Mouse (Mus musculus) heart, adult 2 months (tissue): ENCODE data around the gene Mnat1. TPM values are rescaled to one million over a fixed set of nuclear protein-coding genes. Genes with fewer than 3 reads are reported as not detected.

Experiments
- DNase-seq, 2 experiments: peaks; one replicate each; pipeline ENCODE4 v3.0.0; 2021
- H3K27ac ChIP-seq: fragments of 200-600 bp; 2 replicates; pipeline ENCODE4 v1.8.1; 2022
- H3K27me3 ChIP-seq: fragments of 200-500 bp; 2 replicates; pipeline ENCODE4 v1.6.1; 2012; ENCODE audit warnings: mild to moderate bottlenecking, low read length, inconsistent platforms, mixed read lengths; ENCODE audit not compliant: control insufficient read depth, insufficient read depth
- H3K36me3 ChIP-seq: fragments of 200-500 bp; 2 replicates; pipeline ENCODE4 v1.6.1; 2012; ENCODE audit warnings: low read length, inconsistent platforms; ENCODE audit not compliant: control insufficient read depth, insufficient read depth
- H3K4me1 ChIP-seq: fragments of 200-500 bp; 2 replicates; pipeline ENCODE4 v1.6.1; 2011; ENCODE audit warnings: low read length; ENCODE audit not compliant: control insufficient read depth, insufficient read depth
- H3K4me3 ChIP-seq: fragments of 200-600 bp; 2 replicates; pipeline ENCODE4 v1.8.1; 2022
- H3K79me2 ChIP-seq: fragments of 200-500 bp; replicated peaks from 2 replicates; pipeline ENCODE4 v1.6.1; 2012; ENCODE audit warnings: mild to moderate bottlenecking, inconsistent platforms, low read length, moderate library complexity, mixed read lengths; ENCODE audit not compliant: control insufficient read depth, insufficient read depth
- H3K9ac ChIP-seq: fragments of 200-500 bp; 2 replicates; pipeline ENCODE4 v1.6.1; 2012; ENCODE audit warnings: low read depth, mild to moderate bottlenecking, control low read depth, inconsistent platforms, low read length, mixed read lengths
- CTCF ChIP-seq: fragments of 200-600 bp; IDR thresholded peaks from 2 replicates; pipeline ENCODE4 v1.8.1; 2022; ENCODE audit warnings: antibody characterized with exemption, mild to moderate bottlenecking, moderate library complexity
- EP300 ChIP-seq: fragments of 200-500 bp; IDR thresholded peaks from 2 replicates; pipeline ENCODE4 v1.6.1; 2011; ENCODE audit warnings: low read depth, low read length, control low read depth; ENCODE audit not compliant: insufficient read depth
- POLR2A ChIP-seq: fragments of 200-500 bp; IDR thresholded peaks from 2 replicates; pipeline ENCODE4 v1.6.1; 2011; ENCODE audit warnings: mild to moderate bottlenecking, low read depth, low read length, control low read depth; ENCODE audit not compliant: insufficient read depth
- WGBS: fragments of 180-500 bp; shearing (Covaris S2); methylation state at CpG from one replicate; pipeline ENCODE4 v1.1.7; 2018; 5-methylcytosine and 5-hydroxymethylcytosine counted together
- intact Hi-C: fragments of 180-260 bp; cut with DNase I; formaldehyde crosslinking; loops from one replicate; pipeline ENCODE4 v1.15.1; 2025
- polyA plus RNA-seq: library from polyadenylated mRNA; depleted of rRNA; stranded (reverse); fragments of >200 nt; gene quantifications from 2 replicates; pipeline ENCODE4 v1.2.3, GENCODE M21; 2012
- total RNA-seq, 2 experiments: library from RNA; stranded (reverse); gene quantifications; 2 replicates each; pipeline ENCODE4 v1.2.3; 2021

Gene Mnat1
- total and polyA plus RNA-seq, 3 experiments = 5.6 to 16.8 (median 16.3) TPM

DNA sequence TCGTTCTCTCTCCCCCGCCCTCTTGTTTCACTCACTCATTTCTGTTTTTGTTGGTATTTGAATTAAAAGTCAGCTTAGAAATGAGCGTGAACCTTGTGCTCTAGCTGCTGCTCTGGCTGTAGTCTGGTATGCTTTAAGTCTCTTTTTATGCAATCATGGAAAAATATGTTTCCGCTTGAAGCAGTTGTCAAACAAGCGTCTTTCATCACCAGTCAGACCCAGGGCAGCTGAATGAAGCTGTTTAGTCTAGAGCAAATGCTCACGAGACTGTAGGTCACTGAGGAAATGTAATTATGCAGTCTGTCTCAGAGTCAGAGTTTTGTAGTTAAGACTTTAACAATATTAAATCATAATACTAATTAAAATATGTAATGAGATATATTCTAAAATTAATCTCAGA is 100.4 kb downstream of the Mnat1 start:
- Histone ChIP-seq H3K36me3 (no peaks in the 10 kb centered on the region; the same call in 1 of the 2 replicates), H3K27me3 (no peaks in the 10 kb centered on the region), H3K9ac (no peak overlapping the region), H3K4me3 (no peak overlapping the region), H3K79me2 (peaks cover 2% of the 10 kb centered on the region; the same call in 1 of the 2 replicates), H3K4me1 (no peaks in the 10 kb centered on the region), H3K27ac (no peak overlapping the region)
- intact Hi-C loops = no loop called here
- TF ChIP-seq EP300 (no peak), CTCF (no peak), POLR2A (no peak)
- 75% methylated on average over 6 of the region's 6 CpGs for WGBS
- no peak for DNase-seq

DNA sequence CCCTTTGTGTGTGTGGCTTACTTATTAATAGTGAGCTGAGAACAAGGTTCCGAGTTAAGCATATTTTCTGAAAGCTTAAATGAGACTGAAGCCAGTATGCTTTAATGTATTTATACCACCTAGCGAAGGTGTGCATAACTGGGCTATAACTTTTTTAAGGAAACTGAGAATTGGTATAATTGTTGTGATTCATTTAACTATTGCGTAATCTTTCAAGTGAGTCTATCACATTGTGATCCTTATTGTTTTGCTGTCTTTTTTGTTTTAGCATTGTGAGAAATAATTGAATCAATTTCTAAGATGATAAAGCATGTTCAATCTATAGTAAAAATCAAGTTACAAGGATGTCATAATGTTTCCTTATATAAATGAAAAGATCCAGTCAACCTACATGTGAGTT is 104.9 kb downstream of the Mnat1 start:
- peaks cover 2% of the 10 kb centered on the region; the same call in 1 of the 2 replicates for H3K79me2 ChIP-seq
- DNase-seq = no peak
- no peaks in the 10 kb centered on the region for H3K27me3 ChIP-seq
- intact Hi-C loops = no loop called here
- no peak overlapping the region for H3K4me3 ChIP-seq
- no peak overlapping the region for H3K9ac ChIP-seq
- WGBS = 97% methylated on average over 3 of the region's 3 CpGs
- no peaks in the 10 kb centered on the region for H3K4me1 ChIP-seq
- TF ChIP-seq EP300 (no peak), POLR2A (no peak), CTCF (no peak)
- H3K36me3 ChIP-seq = no peaks in the 10 kb centered on the region
- no peak overlapping the region for H3K27ac ChIP-seq

DNA sequence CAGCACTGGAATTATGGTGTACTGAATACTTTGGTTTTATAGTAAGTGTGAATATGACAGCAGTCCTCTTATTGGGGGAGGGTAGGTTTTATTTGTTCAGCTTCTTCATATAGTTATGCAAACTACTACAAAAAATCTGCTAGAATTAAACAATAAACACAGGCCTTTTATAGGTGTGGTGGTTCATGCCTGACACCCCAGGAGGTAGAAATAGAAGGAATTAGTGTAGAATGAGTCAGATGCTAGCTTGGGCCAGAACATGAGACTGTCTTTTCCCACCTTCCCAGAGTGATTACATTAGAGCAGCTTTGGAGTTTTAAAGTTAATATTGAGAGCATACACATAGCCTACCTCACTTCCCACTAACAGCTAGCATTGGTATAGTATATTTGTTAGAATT is 106.7 kb downstream of the Mnat1 start:
- H3K4me1 ChIP-seq = no peaks in the 10 kb centered on the region
- H3K27me3 ChIP-seq = no peaks in the 10 kb centered on the region
- intact Hi-C loops = no loop called here
- no peak overlapping the region for H3K4me3 ChIP-seq
- no peak for DNase-seq
- no peak overlapping the region for H3K27ac ChIP-seq
- TF ChIP-seq CTCF (no peak), EP300 (no peak), POLR2A (no peak)
- H3K9ac ChIP-seq = no peak overlapping the region
- H3K36me3 ChIP-seq = no peaks in the 10 kb centered on the region
- peaks cover 2% of the 10 kb centered on the region; the same call in 1 of the 2 replicates for H3K79me2 ChIP-seq

DNA sequence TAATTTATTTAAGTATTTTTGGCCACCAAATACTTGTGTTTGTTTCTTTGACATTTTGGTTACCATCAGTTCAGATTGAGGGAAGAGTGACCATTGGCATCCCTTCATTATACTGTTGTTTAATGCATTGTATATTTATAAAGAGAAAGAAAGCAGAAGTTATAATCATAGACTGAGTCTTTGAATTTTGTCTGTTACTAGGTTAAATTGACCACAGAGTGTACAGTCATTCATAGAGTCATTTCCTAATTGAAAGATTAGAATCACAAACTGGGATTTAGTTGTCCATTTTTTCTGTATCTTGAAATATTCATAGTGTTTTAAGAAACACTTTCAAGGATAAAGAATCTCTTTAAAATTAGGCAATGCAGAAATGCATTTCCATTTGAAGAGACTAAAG is 108.0 kb downstream of the Mnat1 start:
- H3K4me3 ChIP-seq = no peak overlapping the region
- intact Hi-C loops = no loop called here

DNA sequence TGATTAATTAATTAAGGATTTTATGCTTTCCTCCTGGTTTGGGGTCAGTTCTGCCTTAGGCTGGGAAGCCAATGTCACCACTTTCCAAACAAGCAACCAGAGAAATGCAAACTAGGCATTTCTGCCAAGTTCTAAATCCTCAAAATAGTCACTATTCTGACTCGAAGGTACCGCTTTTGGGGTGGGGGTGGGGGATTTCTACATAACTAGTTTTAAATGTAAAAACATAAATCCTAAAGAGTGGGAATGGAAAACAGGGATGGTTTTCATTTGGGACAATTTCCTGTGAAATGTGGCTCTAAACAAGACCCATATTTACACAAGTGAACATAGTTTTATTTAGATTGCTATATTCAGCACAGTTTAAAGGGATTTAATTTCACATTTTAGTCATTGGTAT is 109.1 kb downstream of the Mnat1 start:
- Histone ChIP-seq H3K79me2 (no peaks in the 10 kb centered on the region), H3K9ac (no peak overlapping the region)

More for the DNA sequence above, 108.0 kb downstream of the Mnat1 start:
- Histone ChIP-seq H3K36me3 (no peaks in the 10 kb centered on the region), H3K9ac (no peak overlapping the region), H3K4me1 (no peaks in the 10 kb centered on the region), H3K27ac (no peak overlapping the region), H3K27me3 (no peaks in the 10 kb centered on the region), H3K79me2 (no peaks in the 10 kb centered on the region)
- no peak for DNase-seq
- TF ChIP-seq CTCF (no peak), POLR2A (no peak)

DNA sequence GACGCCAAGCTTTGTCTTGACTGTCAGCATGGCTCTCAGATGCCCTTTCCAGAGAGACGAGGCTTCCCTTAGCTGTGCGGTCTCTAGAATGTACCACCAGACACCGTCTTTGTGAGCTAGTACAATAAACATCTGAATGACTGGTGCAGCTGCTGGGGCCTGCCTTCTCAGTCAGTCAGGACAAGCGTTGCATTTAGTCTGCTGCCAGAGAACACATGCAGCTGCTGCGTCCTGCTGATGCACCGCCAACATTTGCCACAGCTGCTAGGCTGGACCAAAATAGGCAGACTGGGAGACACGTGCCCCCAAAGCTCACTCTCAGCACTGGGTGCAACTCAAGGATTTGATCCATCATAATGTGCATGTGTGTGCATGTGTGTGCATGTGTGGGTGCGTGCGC is 118.4 kb downstream of the Mnat1 start:
- H3K27me3 ChIP-seq = no peaks in the 10 kb centered on the region
- intact Hi-C loops = no loop called here
- 74% methylated on average over 10 of the region's 10 CpGs for WGBS
- H3K36me3 ChIP-seq = no peaks in the 10 kb centered on the region
- no peak overlapping the region for H3K4me3 ChIP-seq
- TF ChIP-seq CTCF = no peak
- no peak overlapping the region for H3K27ac ChIP-seq
- DNase-seq = no peak
- H3K4me1 ChIP-seq = no peaks in the 10 kb centered on the region; the same call in 1 of the 2 replicates
- H3K79me2 ChIP-seq = no peaks in the 10 kb centered on the region
- H3K9ac ChIP-seq = no peak overlapping the region

More for the DNA sequence above, 109.1 kb downstream of the Mnat1 start:
- no peak overlapping the region for H3K4me3 ChIP-seq
- no peaks in the 10 kb centered on the region for H3K27me3 ChIP-seq
- H3K36me3 ChIP-seq = no peaks in the 10 kb centered on the region
- DNase-seq = no peak
- no peak for TF ChIP-seq EP300
- TF ChIP-seq CTCF = no peak
- 64% methylated on average over 2 of the region's 2 CpGs for WGBS
- intact Hi-C loops = no loop called here
- H3K27ac ChIP-seq = no peak overlapping the region
- no peaks in the 10 kb centered on the region for H3K4me1 ChIP-seq
